Mouse (Mus musculus) lung, postnatal 0 days (tissue): ENCODE results near the gene Gclm. TPM values are rescaled to one million over a fixed set of nuclear protein-coding genes. Genes with fewer than 3 reads are reported as not detected.

Source experiments
- ATAC-seq: fragments of 200-750 bp; cut with Nextera tagmentation; 2 replicates; pipeline ENCODE4 v1.8.0; 2017; ENCODE audit warnings: moderate library complexity
- DNase-seq: peaks from one replicate; pipeline ENCODE4 v3.0.0-alpha.2; 2016; ENCODE audit warnings: low spot score
- H3K27ac ChIP-seq: fragments of 300-500 bp; sonication (generic); 2 replicates; pipeline ENCODE4 v1.5.1; 2014; ENCODE audit warnings: antibody characterized with exemption, mild to moderate bottlenecking, low read length, mixed read lengths
- H3K27me3 ChIP-seq: fragments of 300-500 bp; sonication (generic); replicated peaks from 2 replicates; pipeline ENCODE4 v1.6.1; 2014; ENCODE audit warnings: low read length, mixed read lengths; ENCODE audit not compliant: insufficient read depth
- H3K36me3 ChIP-seq: fragments of 300-500 bp; sonication (generic); 2 replicates; pipeline ENCODE4 v1.6.1; 2014; ENCODE audit warnings: low read length, mixed read lengths; ENCODE audit not compliant: insufficient read depth
- H3K4me1 ChIP-seq: fragments of 300-500 bp; sonication (generic); 2 replicates; pipeline ENCODE4 v1.6.1; 2014; ENCODE audit warnings: antibody characterized with exemption, low read depth, low read length, mixed read lengths; ENCODE audit not compliant: insufficient read depth
- H3K4me2 ChIP-seq: fragments of 300-500 bp; sonication (generic); replicated peaks from 2 replicates; pipeline ENCODE4 v1.6.1; 2014; ENCODE audit warnings: low read depth, mild to moderate bottlenecking, low read length, moderate library complexity, mixed read lengths
- H3K4me3 ChIP-seq: fragments of 300-500 bp; sonication (generic); 2 replicates; pipeline ENCODE4 v1.5.1; 2014; ENCODE audit warnings: low read depth, low read length
- H3K9ac ChIP-seq: fragments of 300-500 bp; sonication (generic); replicated peaks from 2 replicates; pipeline ENCODE4 v1.6.1; 2014; ENCODE audit warnings: low read depth, mild to moderate bottlenecking
- H3K9me3 ChIP-seq: fragments of 300-500 bp; sonication (generic); 2 replicates; pipeline ENCODE4 v1.6.1; 2016; ENCODE audit warnings: low read length, mixed read lengths
- CTCF ChIP-seq: IDR thresholded peaks from 2 replicates; pipeline ENCODE4 v1.5.1; 2016; ENCODE audit warnings: antibody characterized with exemption, mild to moderate bottlenecking
- EP300 ChIP-seq: IDR thresholded peaks from 2 replicates; pipeline ENCODE4 v1.6.1; 2016; ENCODE audit warnings: antibody characterized with exemption, mild to moderate bottlenecking, control low read depth
- WGBS: fragments of 180-500 bp; shearing (Covaris S2); extraction: QIAGEN DNeasy Blood & Tissue Kit; methylation state at CpG from one replicate; pipeline ENCODE4 v1.1.7; 2014; 5-methylcytosine and 5-hydroxymethylcytosine counted together
- polyA plus RNA-seq: library from polyadenylated mRNA; unstranded; fragments of >200 nt; fragmentation: Nextera tagmentation; extraction: Ambion mirVana; gene quantifications from 2 replicates; pipeline ENCODE4 v1.2.1, GENCODE M21; 2015

Gene Gclm
- polyA plus RNA-seq, 1 experiment from 2014 or later = 102 TPM

GRCm38 (mm10) chr3:122200447-122200846 is 44.9 kb upstream of the Gclm start:
- Histone ChIP-seq H3K36me3 (no peaks in the 10 kb centered on the region), H3K27ac (no peak overlapping the region), H3K4me1 (peaks cover 2% of the 10 kb centered on the region; the same call in 1 of the 2 replicates), H3K4me2 (no peak overlapping the region), H3K4me3 (no peak overlapping the region), H3K27me3 (no peaks in the 10 kb centered on the region), H3K9ac (no peak overlapping the region), H3K9me3 (no peaks in the 10 kb centered on the region)
- ATAC-seq (no peak), DNase-seq (no peak)
- TF ChIP-seq EP300 (no peak), CTCF (no peak)
- WGBS = 85% methylated on average over 5 of the region's 5 CpGs

- peaks cover 2% of the 10 kb centered on the region; the same call in 1 of the 2 replicates for H3K4me1 ChIP-seq
- H3K4me3 ChIP-seq = no peak overlapping the region
- H3K9ac ChIP-seq = 0 out of 2 replicates have a peak overlapping the region, but pooled peaks have one; percentile 6
- no peaks in the 10 kb centered on the region for H3K36me3 ChIP-seq
- DNase-seq = no peak
- whole genome bisulfite sequencing = 25% methylated on average over 5 of the region's 5 CpGs
- H3K9me3 ChIP-seq = no peaks in the 10 kb centered on the region
- no peak overlapping the region for H3K27ac ChIP-seq
- no peak for ATAC-seq
- TF ChIP-seq EP300 (no peak), CTCF (no peak)
- no peak overlapping the region for H3K4me2 ChIP-seq
- no peaks in the 10 kb centered on the region for H3K27me3 ChIP-seq
Measured at GRCm38 (mm10) chr3:122202307-122202732, 43.0 kb upstream of the Gclm start.

GRCm38 (mm10) chr3:122203675-122204329 is 41.6 kb upstream of the Gclm start:
- Histone ChIP-seq H3K27ac (no peak overlapping the region), H3K9me3 (no peaks in the 10 kb centered on the region), H3K27me3 (no peaks in the 10 kb centered on the region), H3K4me2 (no peak overlapping the region), H3K4me3 (no peak overlapping the region), H3K9ac (no peak overlapping the region), H3K36me3 (no peaks in the 10 kb centered on the region), H3K4me1 (peaks cover 6% of the 10 kb centered on the region; the same call in 1 of the 2 replicates)
- DNase-seq (no peak), ATAC-seq (no peak)
- TF ChIP-seq CTCF = no peak
- no peak for TF ChIP-seq EP300
- WGBS = 73% methylated on average over 9 of the region's 9 CpGs

- ATAC-seq = no peak
- Histone ChIP-seq H3K27ac (no peak overlapping the region), H3K4me2 (no peak overlapping the region), H3K9ac (no peak overlapping the region), H3K4me3 (no peak overlapping the region), H3K9me3 (no peaks in the 10 kb centered on the region), H3K36me3 (no peaks in the 10 kb centered on the region), H3K27me3 (no peaks in the 10 kb centered on the region), H3K4me1 (0 out of 2 replicates have a peak, but pooled peaks cover 4% of the 10 kb centered on the region)
- WGBS = 95% methylated on average over 6 of the region's 6 CpGs
- no peak for DNase-seq
- no peak for TF ChIP-seq CTCF
- no peak for TF ChIP-seq EP300
Measured at GRCm38 (mm10) chr3:122205753-122206152, 39.6 kb upstream of the Gclm start.

GRCm38 (mm10) chr3:122206279-122207070 is 38.9 kb upstream of the Gclm start:
- TF ChIP-seq EP300 = no peak
- no peak for TF ChIP-seq CTCF
- DNase-seq (no peak), ATAC-seq (no peak)
- Histone ChIP-seq H3K4me2 (no peak overlapping the region), H3K4me1 (0 out of 2 replicates have a peak, but pooled peaks cover 4% of the 10 kb centered on the region), H3K4me3 (no peak overlapping the region), H3K27me3 (no peaks in the 10 kb centered on the region), H3K36me3 (no peaks in the 10 kb centered on the region), H3K9ac (no peak overlapping the region), H3K9me3 (no peaks in the 10 kb centered on the region), H3K27ac (no peak overlapping the region)
- 55% methylated on average over 8 of the region's 8 CpGs for whole genome bisulfite sequencing

- WGBS = 77% methylated on average over 6 of the region's 6 CpGs
- no peak overlapping the region for H3K4me3 ChIP-seq
- no peaks in the 10 kb centered on the region for H3K9me3 ChIP-seq
- no peak for ATAC-seq
- H3K4me1 ChIP-seq = 0 out of 2 replicates have a peak, but pooled peaks cover 4% of the 10 kb centered on the region
- H3K9ac ChIP-seq = no peak overlapping the region
- no peak overlapping the region for H3K4me2 ChIP-seq
- H3K27me3 ChIP-seq = no peaks in the 10 kb centered on the region
- no peak for DNase-seq
- no peak for TF ChIP-seq CTCF
- TF ChIP-seq EP300 = no peak
- H3K27ac ChIP-seq = no peak overlapping the region
- H3K36me3 ChIP-seq = no peaks in the 10 kb centered on the region
Measured at GRCm38 (mm10) chr3:122207766-122208165, 37.6 kb upstream of the Gclm start.
